Mouse (Mus musculus): ENCODE data around the gene Olfr15.

DNA sequence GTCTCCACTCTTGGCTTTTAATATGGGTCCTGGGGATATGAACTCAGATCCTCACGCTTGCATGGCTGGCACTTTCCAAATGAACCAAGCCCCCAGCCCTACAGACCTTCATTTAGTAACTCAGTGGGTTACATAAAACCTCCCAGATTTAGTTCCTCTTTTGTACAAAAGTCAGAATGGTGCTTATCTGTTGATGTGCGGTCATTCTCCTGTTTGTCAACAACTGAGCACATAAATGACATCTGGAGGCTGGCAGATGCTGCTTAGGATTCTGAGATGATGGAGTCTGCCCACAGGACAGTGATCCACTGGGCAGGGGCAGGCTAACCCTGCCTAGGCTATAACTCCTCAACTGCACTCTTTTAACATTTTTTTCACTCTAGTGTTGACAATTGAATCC lies 951 bp upstream of the Olfr15 start:
- TF ChIP-seq GATA1 (IDR thresholded peaks at IDR 0.05; ENCODE audit: borderline replicate concordance, low read length) (no peak), CTCF (IDR thresholded peaks at IDR 0.05; ENCODE audit: low read depth, low read length) (no peak)

All from G1E (cell line).